20 mouse cellular contexts compared by ENCODE assay signal in the genomic region with DNA sequence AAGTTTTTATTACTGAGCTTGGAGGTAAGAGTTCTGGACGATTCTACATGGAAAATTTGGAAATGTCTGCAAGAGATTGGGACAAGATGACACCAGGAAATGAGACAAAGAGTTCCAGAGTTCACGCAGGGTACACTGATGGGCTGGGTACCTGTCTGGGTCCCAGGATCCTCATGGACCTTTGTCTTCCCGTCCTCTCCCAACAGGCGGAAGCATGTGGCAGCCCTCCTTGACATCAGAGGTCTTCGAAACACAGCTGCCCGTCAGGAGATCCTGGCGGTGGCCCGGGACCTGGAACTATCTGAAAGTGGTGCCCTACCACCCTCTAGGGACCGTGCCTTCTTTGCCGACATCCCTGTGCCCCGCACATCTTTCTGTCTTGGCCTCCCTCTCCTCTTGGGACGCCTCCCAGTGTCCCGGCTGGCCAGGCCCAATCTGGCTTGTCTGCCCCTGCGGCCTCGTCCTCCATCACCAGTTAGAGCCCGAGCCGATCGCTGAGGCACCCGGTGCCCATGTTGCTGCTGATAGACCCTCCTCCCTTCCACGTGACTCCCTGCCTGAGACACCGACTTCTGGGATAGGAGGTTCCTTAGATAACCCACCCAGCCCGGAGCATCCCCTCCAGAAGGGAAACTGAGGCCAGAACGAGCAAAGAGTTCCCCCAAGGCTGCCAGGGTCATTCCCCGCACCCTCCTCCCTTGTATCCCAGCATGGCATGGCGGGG. TPM values are rescaled to one million over a fixed set of nuclear protein-coding genes. Genes with fewer than 3 reads are reported as not detected.
DNase-seq lines count a peak whose midpoint lies in the region; ATAC-seq lines count a peak whose summit lies in the region.
"Had no signal": no experiment of that assay in that cellular context is flagged by ENCODE, and none has a peak within 500 bp of the region (broad histone marks: within the 10 kb centered on the region; RNA-seq: fewer than 3 reads in every experiment).

No protein-coding gene starts in this region.

- peaks cover 30% of the 10 kb centered on the region for H3K4me1 ChIP-seq in kidney, embryonic 15.5 days
- no peaks in the 10 kb centered on the region; the same call in 1 of the 2 replicates for H3K4me1 ChIP-seq in hindbrain, embryonic 16.5 days (ENCODE audit: control insufficient read depth, insufficient read depth, low read depth, low read length)

- H3K4me3 ChIP-seq in kidney, embryonic 15.5 days (replicated peaks): no peak overlapping the region
- H3K4me3 ChIP-seq in hindbrain, embryonic 16.5 days (ENCODE audit: low read length): no peak overlapping the region
- H3K4me3 ChIP-seq: forebrain, embryonic 13.5 days; liver, embryonic 12.5 days; megakaryocyte, embryonic 14.5 days had no signal

- no peaks in the 10 kb centered on the region for H3K9me3 ChIP-seq in kidney, embryonic 15.5 days (replicated peaks)
- no peaks in the 10 kb centered on the region for H3K9me3 ChIP-seq in hindbrain, embryonic 16.5 days (ENCODE audit: control insufficient read depth, low read length)
- H3K9me3 ChIP-seq: forebrain, embryonic 13.5 days; liver, embryonic 12.5 days; megakaryocyte, embryonic 14.5 days had no signal

- H3K36me3 ChIP-seq in kidney, embryonic 15.5 days: no peaks in the 10 kb centered on the region
- no peaks in the 10 kb centered on the region for H3K36me3 ChIP-seq in hindbrain, embryonic 16.5 days (ENCODE audit: control insufficient read depth, insufficient read depth, low read length)
- H3K36me3 ChIP-seq: liver, embryonic 12.5 days had no signal

- DNase-seq in kidney, adult 11 months: peak; percentile 47
- DNase-seq in ovary, postnatal 36 days (ENCODE audit: low spot score): peak; percentile 52
- DNase-seq in ovary, postnatal 10 days (ENCODE audit: low spot score): no peak
- DNase-seq in adrenal gland, postnatal 36 days: peak; percentile 51 to 52
- no peak for DNase-seq in cerebellum, postnatal 10 days
- DNase-seq: cerebellum, adult 11 months; cerebellum, postnatal 25 days; lung, postnatal 10 days; right cerebral cortex, adult 18-20 months; thymus, postnatal 14 days had no signal

- no peak for ATAC-seq in kidney, embryonic 15.5 days (replicated peaks; ENCODE audit: low FRiP score)
- ATAC-seq in hindbrain, embryonic 16.5 days: no peak
- ATAC-seq: forebrain, embryonic 13.5 days; hindbrain, postnatal 0 days; liver, embryonic 12.5 days; midbrain, embryonic 16.5 days had no signal

- WGBS in kidney, embryonic 15.5 days: 82% methylated on average over 25 of the region's 25 CpGs
- 84% methylated on average over 25 of the region's 25 CpGs for WGBS in hindbrain, embryonic 16.5 days

- H3K27ac ChIP-seq in kidney, embryonic 15.5 days: no peak overlapping the region
- H3K27ac ChIP-seq in hindbrain, embryonic 16.5 days (ENCODE audit: low read depth, low read length): no peak overlapping the region
- H3K27ac ChIP-seq: forebrain, embryonic 13.5 days; hindbrain, postnatal 0 days; liver, embryonic 12.5 days had no signal

- no peak overlapping the region for H3K4me2 ChIP-seq in kidney, embryonic 15.5 days
- no peak overlapping the region for H3K4me2 ChIP-seq in hindbrain, embryonic 16.5 days (ENCODE audit: low read length)
- H3K4me2 ChIP-seq: forebrain, embryonic 13.5 days; liver, embryonic 12.5 days had no signal

- H3K27me3 ChIP-seq in kidney, embryonic 15.5 days: peaks cover 30% of the 10 kb centered on the region
- peaks cover 24% of the 10 kb centered on the region for H3K27me3 ChIP-seq in hindbrain, embryonic 16.5 days (replicated peaks; ENCODE audit: control insufficient read depth, insufficient read depth, low read length)
- H3K27me3 ChIP-seq: megakaryocyte, embryonic 14.5 days had no signal

- no peak overlapping the region for H3K9ac ChIP-seq in kidney, embryonic 15.5 days
- H3K9ac ChIP-seq in hindbrain, embryonic 16.5 days (ENCODE audit: low read depth, low read length): no peak overlapping the region
- H3K9ac ChIP-seq: forebrain, embryonic 13.5 days; liver, embryonic 12.5 days had no signal

RNA-seq across cellular contexts. Expression of a gene that starts 13.3 kb away (rescaled TPM):
- polyA plus RNA-seq in kidney, embryonic 15.5 days (2015; fragmentation: Nextera tagmentation; extraction: Ambion mirVana): 2.3 and 2.6 TPM in 2 replicates
- 10 to 100 TPM in 1 of 2 experiments, 1 to 10 TPM in 1; 8.7 to 12.1 TPM for total RNA-seq in adrenal gland, postnatal 36 days (2021)
- 3.5 and 4.2 TPM in 2 replicates for polyA plus RNA-seq in hindbrain, embryonic 16.5 days (2015; fragmentation: Nextera tagmentation; extraction: Ambion mirVana)

RNA-seq across cellular contexts. Expression of a gene that starts 13.3 kb away (rescaled TPM):
- polyA plus RNA-seq in kidney, embryonic 15.5 days (2015; fragmentation: Nextera tagmentation; extraction: Ambion mirVana): 76.2 and 81.2 TPM in 2 replicates
- total RNA-seq in adrenal gland, postnatal 36 days (2021): 10 to 100 TPM; 73.1 to 91.1 TPM
- 36.3 and 37.1 TPM in 2 replicates for polyA plus RNA-seq in hindbrain, embryonic 16.5 days (2015; fragmentation: Nextera tagmentation; extraction: Ambion mirVana)

RNA-seq across cellular contexts. Expression of a gene that starts 22.7 kb away (rescaled TPM):
- 0.10 and 0.15 TPM in 2 replicates for polyA plus RNA-seq in kidney, embryonic 15.5 days (2015; fragmentation: Nextera tagmentation; extraction: Ambion mirVana)
- under 1 TPM in 1 of 2 experiments, not detected in 1; 0.17 TPM for total RNA-seq in adrenal gland, postnatal 36 days (2021)
- 0.99 and 2.3 TPM in 2 replicates for polyA plus RNA-seq in hindbrain, embryonic 16.5 days (2015; fragmentation: Nextera tagmentation; extraction: Ambion mirVana)
- total RNA-seq: granulocyte monocyte progenitor cell, adult 5-6 weeks; heart, postnatal 4 days had no signal
- polyA plus RNA-seq: heart, embryonic 14.5 days; liver, embryonic 12.5 days had no signal

RNA-seq across cellular contexts. Expression of a gene that starts 31.8 kb away (rescaled TPM):
- polyA plus RNA-seq in kidney, embryonic 15.5 days (2015; fragmentation: Nextera tagmentation; extraction: Ambion mirVana): 3.0 TPM in 2 replicates
- 10 to 100 TPM; 41.1 to 49.6 TPM for total RNA-seq in adrenal gland, postnatal 36 days (2021)
- polyA plus RNA-seq in hindbrain, embryonic 16.5 days (2015; fragmentation: Nextera tagmentation; extraction: Ambion mirVana): 0.97 and 1.5 TPM in 2 replicates

RNA-seq across cellular contexts. Expression of a gene that starts 36.3 kb away (rescaled TPM):
- polyA plus RNA-seq in kidney, embryonic 15.5 days (2015; fragmentation: Nextera tagmentation; extraction: Ambion mirVana): 6.6 and 9.4 TPM in 2 replicates
- total RNA-seq in adrenal gland, postnatal 36 days (2021): 10 to 100 TPM; 46.5 to 50.3 TPM
- 13.5 and 15.9 TPM in 2 replicates for polyA plus RNA-seq in hindbrain, embryonic 16.5 days (2015; fragmentation: Nextera tagmentation; extraction: Ambion mirVana)

Comparison
In these comparisons a context has a peak if more than half of its experiments do, and no peak if none do; other contexts are left out.
1. DNase-seq: peak in kidney, adult 11 months (single experiment), ovary, postnatal 36 days (single experiment) and adrenal gland, postnatal 36 days (2 of 2); none in ovary, postnatal 10 days (single experiment) and cerebellum, postnatal 10 days (0 of 2).